Mouse (Mus musculus): Measurements from ENCODE around the gene Lrrc1.

Lrrc1 gene

GRCm38 (mm10) chr9:77427292-77428114, 117.2 kb downstream of the Lrrc1 start:
- no peak for DNase-seq (ENCODE audit: low spot score)

- no peak for DNase-seq (ENCODE audit: low spot score)
These were observed 118.6 kb downstream of the Lrrc1 start for GRCm38 (mm10) chr9:77426110-77426509.

- no peak for DNase-seq (ENCODE audit: low spot score)
These were observed 119.1 kb downstream of the Lrrc1 start for GRCm38 (mm10) chr9:77425553-77425952.

- no peak for DNase-seq (ENCODE audit: low spot score)
These were observed 124.5 kb downstream of the Lrrc1 start for GRCm38 (mm10) chr9:77420200-77420585.

GRCm38 (mm10) chr9:77419501-77420199, 125.0 kb downstream of the Lrrc1 start:
- DNase-seq (ENCODE audit: low spot score): no peak

GRCm38 (mm10) chr9:77418800-77419199, 125.9 kb downstream of the Lrrc1 start:
- DNase-seq (ENCODE audit: low spot score): no peak

- DNase-seq (ENCODE audit: low spot score): no peak
These were observed 128.2 kb downstream of the Lrrc1 start for GRCm38 (mm10) chr9:77416486-77416885.

- no peak for DNase-seq (ENCODE audit: low spot score)
These were observed 128.7 kb downstream of the Lrrc1 start for GRCm38 (mm10) chr9:77416002-77416401.

- no peak for DNase-seq (ENCODE audit: low spot score)
These were observed 132.7 kb downstream of the Lrrc1 start for GRCm38 (mm10) chr9:77411830-77412425.

GRCm38 (mm10) chr9:77410968-77411367, 133.7 kb downstream of the Lrrc1 start:
- no peak for DNase-seq (ENCODE audit: low spot score)

- no peak for DNase-seq (ENCODE audit: low spot score)
These were observed 134.1 kb downstream of the Lrrc1 start for GRCm38 (mm10) chr9:77410524-77410923.

GRCm38 (mm10) chr9:77408053-77408603, 136.5 kb downstream of the Lrrc1 start:
- DNase-seq (ENCODE audit: low spot score): no peak

GRCm38 (mm10) chr9:77406906-77407305, 137.8 kb downstream of the Lrrc1 start:
- DNase-seq (ENCODE audit: low spot score): no peak

- DNase-seq (ENCODE audit: low spot score): no peak
These were observed 140.2 kb downstream of the Lrrc1 start for GRCm38 (mm10) chr9:77404458-77404857.

GRCm38 (mm10) chr9:77403961-77404360, 140.7 kb downstream of the Lrrc1 start:
- no peak for DNase-seq (ENCODE audit: low spot score)

GRCm38 (mm10) chr9:77402971-77403370, 141.7 kb downstream of the Lrrc1 start:
- DNase-seq (ENCODE audit: low spot score): no peak

- no peak for DNase-seq (ENCODE audit: low spot score)
These were observed 144.9 kb downstream of the Lrrc1 start for GRCm38 (mm10) chr9:77399801-77400200.

GRCm38 (mm10) chr9:77398856-77399631, 145.6 kb downstream of the Lrrc1 start:
- DNase-seq (ENCODE audit: low spot score): no peak

- no peak for DNase-seq (ENCODE audit: low spot score)
These were observed 147.6 kb downstream of the Lrrc1 start for GRCm38 (mm10) chr9:77397027-77397426.

- no peak for DNase-seq (ENCODE audit: low spot score)
These were observed 153.4 kb downstream of the Lrrc1 start for GRCm38 (mm10) chr9:77391248-77391647.

GRCm38 (mm10) chr9:77388956-77389355, 155.7 kb downstream of the Lrrc1 start:
- DNase-seq (ENCODE audit: low spot score): no peak

GRCm38 (mm10) chr9:77386751-77387150, 157.9 kb downstream of the Lrrc1 start:
- DNase-seq (ENCODE audit: low spot score): no peak
